Comparison of ENCODE assay signal across 9 mouse cellular contexts in the genomic region with DNA sequence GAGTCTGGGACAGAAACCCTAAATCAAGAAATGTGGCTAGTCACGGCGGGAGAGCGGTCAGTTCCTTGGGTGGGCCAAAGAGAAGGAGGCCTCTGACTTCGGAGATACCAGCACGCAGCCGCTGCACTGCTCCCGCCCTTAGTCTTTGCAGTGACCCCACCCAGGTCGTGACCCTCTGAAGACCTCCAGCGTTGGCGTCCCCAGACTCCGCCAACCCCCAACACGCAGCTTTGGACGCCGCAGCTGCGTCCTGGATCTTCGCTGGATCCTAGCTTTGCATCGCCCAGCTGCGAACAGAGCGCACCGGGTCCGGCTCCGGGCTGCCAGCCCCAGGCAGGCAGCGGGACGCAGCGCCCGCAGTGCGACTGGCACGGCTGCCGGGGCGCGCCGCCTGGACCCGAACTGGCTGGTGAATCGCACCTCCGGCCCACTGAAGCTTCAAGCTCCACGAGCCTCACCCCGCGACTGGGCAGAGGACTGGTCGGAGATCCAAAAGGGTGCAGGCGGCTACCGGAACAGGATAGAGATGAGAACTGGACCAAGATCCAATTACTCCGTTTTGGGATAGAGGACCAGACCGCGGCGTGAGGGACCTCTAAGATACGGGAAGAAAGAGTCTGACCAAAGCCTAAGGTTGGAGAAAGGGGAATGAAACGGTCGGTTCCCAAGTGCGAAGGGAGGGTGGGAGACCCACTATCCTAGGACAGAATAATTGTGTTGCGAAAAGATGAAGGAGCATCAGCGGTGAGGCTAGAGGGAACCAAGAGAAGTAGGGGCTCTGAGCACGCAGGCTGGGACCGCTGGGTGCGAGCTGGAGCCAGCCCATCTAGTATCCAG. TPM values are rescaled to one million over a fixed set of nuclear protein-coding genes. Genes with fewer than 3 reads are reported as not detected.
DNase-seq lines count a peak whose midpoint lies in the region; ATAC-seq and TF ChIP-seq lines count a peak whose summit lies in the region.
"Had no signal": no experiment of that assay in that cellular context is flagged by ENCODE, and none has a peak within 500 bp of the region (broad histone marks: within the 10 kb centered on the region; RNA-seq: fewer than 3 reads in every experiment).

No protein-coding gene starts in this region.

- no peak for TF ChIP-seq CTCF in layer of hippocampus, adult 2 months (conservative IDR thresholded peaks at IDR 0.05)
- TF ChIP-seq CTCF in bone marrow macrophage, adult 2 months (IDR thresholded peaks at IDR 0.05; ENCODE audit: low read depth, low read length) = no peak

- no peaks in the 10 kb centered on the region for H3K36me3 ChIP-seq in hindbrain, embryonic 15.5 days
- H3K36me3 ChIP-seq in midbrain, embryonic 15.5 days (replicated peaks) = no peaks in the 10 kb centered on the region

- DNase-seq in layer of hippocampus, adult 2 months (ENCODE audit: low spot score in 2 of 2) = no peak
- DNase-seq in layer of hippocampus, adult 8-10 months (ENCODE audit: low spot score in 2 of 2) = no peak
- DNase-seq in embryo, embryonic 11 days = peak; percentile 61
- no peak for DNase-seq in spleen, postnatal 4 days (ENCODE audit: low spot score in 2 of 2)

- H3K9me3 ChIP-seq in hindbrain, embryonic 15.5 days = no peaks in the 10 kb centered on the region
- H3K9me3 ChIP-seq in midbrain, embryonic 15.5 days = no peaks in the 10 kb centered on the region

- WGBS in hindbrain, embryonic 15.5 days = under 1% methylated on average over 54 of the region's 54 CpGs
- under 1% methylated on average over 54 of the region's 54 CpGs for WGBS in midbrain, embryonic 15.5 days

- peaks cover 6% of the 10 kb centered on the region for H3K27me3 ChIP-seq in hindbrain, embryonic 15.5 days
- peaks cover 22% of the 10 kb centered on the region for H3K27me3 ChIP-seq in midbrain, embryonic 15.5 days (replicated peaks)

- H3K4me3 ChIP-seq in layer of hippocampus, adult 2 months = peak overlapping the region; percentile 73
- peak overlapping the region; percentile 39 for H3K4me3 ChIP-seq in bone marrow macrophage, adult 2 months (ENCODE audit: insufficient read depth, low read length)
- H3K4me3 ChIP-seq in hindbrain, embryonic 15.5 days = peak overlapping the region; percentile 89
- peak overlapping the region; percentile 65 for H3K4me3 ChIP-seq in midbrain, embryonic 15.5 days

- peak overlapping the region; percentile 88 for H3K27ac ChIP-seq in layer of hippocampus, adult 2 months
- H3K27ac ChIP-seq in bone marrow macrophage, adult 2 months (ENCODE audit: insufficient read depth, low read depth, low read length) = no peak overlapping the region
- H3K27ac ChIP-seq in hindbrain, embryonic 15.5 days (replicated peaks) = peak overlapping the region; percentile 74; the same call in 1 of the 2 replicates
- H3K27ac ChIP-seq in midbrain, embryonic 15.5 days = peak overlapping the region; percentile 65; the same call in 1 of the 2 replicates

- no peak for ATAC-seq in hindbrain, embryonic 15.5 days (ENCODE audit: low FRiP score, low read depth)
- no peak; the same call in 1 of the 2 replicates for ATAC-seq in midbrain, embryonic 15.5 days (replicated peaks)
- no peak for ATAC-seq in activated CD4-positive, CD25-positive, alpha-beta regulatory T cell, adult 4 months

- no peak for TF ChIP-seq POLR2A in bone marrow macrophage, adult 2 months (IDR thresholded peaks at IDR 0.05; ENCODE audit: borderline replicate concordance, low read depth, low read length)

- peaks cover 8% of the 10 kb centered on the region for H3K4me1 ChIP-seq in bone marrow macrophage, adult 2 months (ENCODE audit: control insufficient read depth, insufficient read depth, low read length)
- peaks cover 22% of the 10 kb centered on the region for H3K4me1 ChIP-seq in hindbrain, embryonic 15.5 days (replicated peaks)
- H3K4me1 ChIP-seq in midbrain, embryonic 15.5 days = peaks cover 17% of the 10 kb centered on the region

- H3K4me2 ChIP-seq in hindbrain, embryonic 15.5 days = peak overlapping the region; percentile 92
- peak overlapping the region; percentile 85 for H3K4me2 ChIP-seq in midbrain, embryonic 15.5 days

- H3K9ac ChIP-seq in hindbrain, embryonic 15.5 days = peak overlapping the region; percentile 70
- peak overlapping the region; percentile 65 for H3K9ac ChIP-seq in midbrain, embryonic 15.5 days

RNA-seq across cellular contexts. Expression of a gene that starts 1.0 kb away (rescaled TPM):
- 10 to 100 TPM; 35.0 to 35.8 TPM for total RNA-seq in layer of hippocampus, adult 2 months (2021)
- 10 to 100 TPM; 32.5 to 37.0 (median 33.5) TPM for total RNA-seq in layer of hippocampus, adult 8-10 months (2022)
- polyA plus RNA-seq in bone marrow macrophage, adult 2 months (2012; ENCODE audit: insufficient read depth, insufficient read length, missing spikeins) = 41.2 and 50.9 TPM in 2 replicates
- polyA plus RNA-seq in hindbrain, embryonic 15.5 days (2015; fragmentation: Nextera tagmentation; extraction: Ambion mirVana) = 5.3 and 6.2 TPM in 2 replicates
- polyA plus RNA-seq in midbrain, embryonic 15.5 days (2015; fragmentation: Nextera tagmentation; extraction: Ambion mirVana) = 4.7 and 6.1 TPM in 2 replicates
- polyA plus RNA-seq in activated CD4-positive, CD25-positive, alpha-beta regulatory T cell, adult 4 months (2017; shearing (Covaris generic)) = 1 to 10 TPM; 3.4 TPM

RNA-seq across cellular contexts. Expression of a gene that starts 1.2 kb away (rescaled TPM):
- under 1 TPM; 0.22 to 0.56 TPM for total RNA-seq in layer of hippocampus, adult 2 months (2021)
- total RNA-seq in layer of hippocampus, adult 8-10 months (2022) = under 1 TPM; 0.52 to 0.85 (median 0.74) TPM
- not detected in 2 replicates for polyA plus RNA-seq in bone marrow macrophage, adult 2 months (2012; ENCODE audit: insufficient read depth, insufficient read length, missing spikeins)
- polyA plus RNA-seq in hindbrain, embryonic 15.5 days (2015; fragmentation: Nextera tagmentation; extraction: Ambion mirVana) = 0.14 TPM in 1 of 2 replicates, not detected in the other
- polyA plus RNA-seq in midbrain, embryonic 15.5 days (2015; fragmentation: Nextera tagmentation; extraction: Ambion mirVana) = 0.10 and 0.28 TPM in 2 replicates
- polyA plus RNA-seq in activated CD4-positive, CD25-positive, alpha-beta regulatory T cell, adult 4 months (2017; shearing (Covaris generic)) = not detected
- total RNA-seq: adrenal gland, postnatal 36 days had no signal

RNA-seq across cellular contexts. Expression of a gene that starts 48.9 kb away (rescaled TPM):
- 10 to 100 TPM; 80.5 to 81.0 TPM for total RNA-seq in layer of hippocampus, adult 2 months (2021)
- total RNA-seq in layer of hippocampus, adult 8-10 months (2022) = 10 to 100 TPM; 82.2 to 87.7 (median 84.1) TPM
- polyA plus RNA-seq in bone marrow macrophage, adult 2 months (2012; ENCODE audit: insufficient read depth, insufficient read length, missing spikeins) = 60.3 and 66.4 TPM in 2 replicates
- 125 and 129 TPM in 2 replicates for polyA plus RNA-seq in hindbrain, embryonic 15.5 days (2015; fragmentation: Nextera tagmentation; extraction: Ambion mirVana)
- 130 and 132 TPM in 2 replicates for polyA plus RNA-seq in midbrain, embryonic 15.5 days (2015; fragmentation: Nextera tagmentation; extraction: Ambion mirVana)
- polyA plus RNA-seq in activated CD4-positive, CD25-positive, alpha-beta regulatory T cell, adult 4 months (2017; shearing (Covaris generic)) = 100 to 1,000 TPM; 108 TPM

Comparison
In these comparisons a context has a peak if more than half of its experiments do, and no peak if none do; other contexts are left out.
1. H3K4me3 ChIP-seq: peak in every context shown above with its lines; median percentile 89 in hindbrain, embryonic 15.5 days; 73 in layer of hippocampus, adult 2 months; 65 in midbrain, embryonic 15.5 days; 39 in bone marrow macrophage, adult 2 months.